Mouse (Mus musculus): ENCODE measurements around the gene Camta1. TPM values are rescaled to one million over a fixed set of nuclear protein-coding genes. Genes with fewer than 3 reads are reported as not detected.

Gene Camta1
- total and polyA plus RNA-seq, 2 experiments: 2.7 to 6.1 TPM

DNA sequence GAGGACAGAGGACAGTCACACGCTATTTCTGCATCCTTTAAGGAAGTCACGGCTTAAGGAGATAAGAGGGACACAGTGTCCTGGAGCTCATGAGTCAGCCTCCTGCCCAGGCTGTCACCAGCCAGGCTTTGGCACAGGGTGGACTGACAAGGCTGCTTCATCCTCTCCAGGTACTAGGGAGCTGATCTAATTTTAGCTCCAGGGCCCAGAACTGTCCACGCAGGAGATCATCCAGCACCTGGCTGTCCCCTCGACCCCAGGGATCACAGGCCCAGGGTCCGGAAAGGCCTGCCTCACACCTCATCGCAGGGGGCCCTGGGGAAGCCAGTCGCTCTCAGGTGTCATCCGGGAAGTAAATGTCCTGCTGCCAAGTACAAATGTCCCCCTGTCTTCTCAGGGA is 341.6 kb downstream of the Camta1 start:
- Histone ChIP-seq H3K36me3 (ENCODE audit: control insufficient read depth, insufficient read depth, low read length) (no peaks in the 10 kb centered on the region), H3K9ac (ENCODE audit: low read depth, low read length) (no peak overlapping the region), H3K27me3 (ENCODE audit: control insufficient read depth, insufficient read depth, low read length) (no peaks in the 10 kb centered on the region), H3K4me3 (ENCODE audit: insufficient read depth, low read depth, low read length) (no peak overlapping the region), H3K79me2 (ENCODE audit: control insufficient read depth, insufficient read depth, low read length) (no peaks in the 10 kb centered on the region), H3K4me1 (ENCODE audit: control insufficient read depth, insufficient read depth, low read length) (no peaks in the 10 kb centered on the region), H3K27ac (replicated peaks; ENCODE audit: insufficient read depth, low read depth, low read length) (no peak overlapping the region)
- 40% methylated on average over 8 of the region's 8 CpGs for WGBS
- TF ChIP-seq POLR2A (IDR thresholded peaks at IDR 0.05; ENCODE audit: extremely low read depth, insufficient read depth, low read length) (no peak), CTCF (IDR thresholded peaks at IDR 0.05; ENCODE audit: low read depth, low read length) (no peak)
- DNase-seq (ENCODE audit: extremely low read depth, low read depth, low spot score): no peak

DNA sequence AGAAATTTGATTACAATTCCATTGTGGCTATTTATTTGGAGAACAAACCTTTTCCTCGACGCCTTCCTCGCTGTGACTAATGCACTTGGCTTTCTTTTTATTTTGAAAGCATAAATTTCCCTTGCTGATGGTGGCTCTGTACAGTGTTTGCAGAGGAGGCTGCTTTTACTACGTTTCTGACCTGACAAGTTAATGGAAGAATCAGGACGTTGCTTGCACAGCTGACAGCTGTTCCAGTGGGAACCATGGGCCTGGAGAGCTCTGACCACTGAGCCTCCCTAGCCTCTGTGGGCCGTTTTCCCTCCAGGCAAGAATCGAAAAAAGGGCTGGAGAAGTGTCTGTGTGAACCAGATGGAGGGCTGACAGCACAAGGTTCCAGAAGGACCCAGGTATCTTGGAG is 342.7 kb downstream of the Camta1 start:
- no peak for TF ChIP-seq CTCF (IDR thresholded peaks at IDR 0.05; ENCODE audit: low read depth, low read length)
- TF ChIP-seq POLR2A (IDR thresholded peaks at IDR 0.05; ENCODE audit: extremely low read depth, insufficient read depth, low read length): no peak
- Histone ChIP-seq H3K36me3 (ENCODE audit: control insufficient read depth, insufficient read depth, low read length) (no peaks in the 10 kb centered on the region), H3K9ac (ENCODE audit: low read depth, low read length) (no peak overlapping the region)

GRCm38 (mm10) chr4:151516998-151517799 is 344.5 kb downstream of the Camta1 start:
- Histone ChIP-seq H3K4me1 (ENCODE audit: control insufficient read depth, insufficient read depth, low read length) (no peaks in the 10 kb centered on the region), H3K27ac (replicated peaks; ENCODE audit: insufficient read depth, low read depth, low read length) (no peak overlapping the region), H3K79me2 (ENCODE audit: control insufficient read depth, insufficient read depth, low read length) (no peaks in the 10 kb centered on the region), H3K27me3 (ENCODE audit: control insufficient read depth, insufficient read depth, low read length) (no peaks in the 10 kb centered on the region), H3K4me3 (ENCODE audit: insufficient read depth, low read depth, low read length) (no peak overlapping the region), H3K9ac (ENCODE audit: low read depth, low read length) (no peak overlapping the region), H3K36me3 (ENCODE audit: control insufficient read depth, insufficient read depth, low read length) (no peaks in the 10 kb centered on the region)
- 62% methylated on average over 11 of the region's 11 CpGs for WGBS
- TF ChIP-seq POLR2A (IDR thresholded peaks at IDR 0.05; ENCODE audit: extremely low read depth, insufficient read depth, low read length): no peak
- no peak for TF ChIP-seq CTCF (IDR thresholded peaks at IDR 0.05; ENCODE audit: low read depth, low read length)
- no peak for DNase-seq (ENCODE audit: extremely low read depth, low read depth, low spot score)

More for the DNA sequence above, 342.7 kb downstream of the Camta1 start:
- no peaks in the 10 kb centered on the region for H3K79me2 ChIP-seq (ENCODE audit: control insufficient read depth, insufficient read depth, low read length)
- WGBS: 72% methylated on average over 7 of the region's 7 CpGs
- H3K4me1 ChIP-seq (ENCODE audit: control insufficient read depth, insufficient read depth, low read length): no peaks in the 10 kb centered on the region
- H3K27ac ChIP-seq (replicated peaks; ENCODE audit: insufficient read depth, low read depth, low read length): no peak overlapping the region
- DNase-seq (ENCODE audit: extremely low read depth, low read depth, low spot score): no peak
- no peaks in the 10 kb centered on the region for H3K27me3 ChIP-seq (ENCODE audit: control insufficient read depth, insufficient read depth, low read length)
- no peak overlapping the region for H3K4me3 ChIP-seq (ENCODE audit: insufficient read depth, low read depth, low read length)

DNA sequence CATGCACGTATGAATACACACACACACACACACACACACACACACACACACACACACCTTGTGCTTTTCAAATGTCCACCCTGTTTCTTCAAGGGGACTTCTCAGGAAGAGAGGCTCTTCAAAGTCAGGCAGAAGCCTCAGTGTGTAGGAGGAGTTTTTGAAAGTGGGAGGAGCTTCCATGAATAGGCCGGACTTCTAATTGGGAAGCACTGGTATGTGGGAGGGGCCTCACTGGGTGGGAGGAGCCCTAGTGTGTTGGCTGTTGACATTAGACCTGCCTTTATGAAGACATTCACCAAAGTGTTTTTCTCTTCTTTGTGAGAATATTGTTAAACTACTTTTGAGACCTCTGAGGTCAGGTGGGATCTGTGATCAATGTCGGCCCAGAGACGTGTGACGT is 346.4 kb downstream of the Camta1 start:
- 89% methylated on average over 5 of the region's 5 CpGs for WGBS
- DNase-seq (ENCODE audit: extremely low read depth, low read depth, low spot score): no peak
- H3K27me3 ChIP-seq (ENCODE audit: control insufficient read depth, insufficient read depth, low read length): no peaks in the 10 kb centered on the region
- no peak overlapping the region for H3K9ac ChIP-seq (ENCODE audit: low read depth, low read length)
- TF ChIP-seq POLR2A (IDR thresholded peaks at IDR 0.05; ENCODE audit: extremely low read depth, insufficient read depth, low read length) (no peak), CTCF (IDR thresholded peaks at IDR 0.05; ENCODE audit: low read depth, low read length) (no peak)
- no peaks in the 10 kb centered on the region for H3K4me1 ChIP-seq (ENCODE audit: control insufficient read depth, insufficient read depth, low read length)
- H3K4me3 ChIP-seq (ENCODE audit: insufficient read depth, low read depth, low read length): no peak overlapping the region
- H3K27ac ChIP-seq (replicated peaks; ENCODE audit: insufficient read depth, low read depth, low read length): no peak overlapping the region
- H3K79me2 ChIP-seq (ENCODE audit: control insufficient read depth, insufficient read depth, low read length): no peaks in the 10 kb centered on the region
- no peaks in the 10 kb centered on the region for H3K36me3 ChIP-seq (ENCODE audit: control insufficient read depth, insufficient read depth, low read length)

- Histone ChIP-seq H3K27me3 (ENCODE audit: control insufficient read depth, insufficient read depth, low read length) (no peaks in the 10 kb centered on the region), H3K4me3 (ENCODE audit: insufficient read depth, low read depth, low read length) (no peak overlapping the region), H3K36me3 (ENCODE audit: control insufficient read depth, insufficient read depth, low read length) (no peaks in the 10 kb centered on the region), H3K79me2 (ENCODE audit: control insufficient read depth, insufficient read depth, low read length) (no peaks in the 10 kb centered on the region), H3K9ac (ENCODE audit: low read depth, low read length) (no peak overlapping the region), H3K4me1 (ENCODE audit: control insufficient read depth, insufficient read depth, low read length) (no peaks in the 10 kb centered on the region), H3K27ac (replicated peaks; ENCODE audit: insufficient read depth, low read depth, low read length) (no peak overlapping the region)
- TF ChIP-seq CTCF (IDR thresholded peaks at IDR 0.05; ENCODE audit: low read depth, low read length) (peak; percentile 24; the same call in 1 of the 2 replicates), POLR2A (IDR thresholded peaks at IDR 0.05; ENCODE audit: extremely low read depth, insufficient read depth, low read length) (no peak)
- 90% methylated on average over 4 of the region's 4 CpGs for WGBS
- no peak for DNase-seq (ENCODE audit: extremely low read depth, low read depth, low spot score)
Observed at GRCm38 (mm10) chr4:151511092-151511491, 350.6 kb downstream of the Camta1 start.

DNA sequence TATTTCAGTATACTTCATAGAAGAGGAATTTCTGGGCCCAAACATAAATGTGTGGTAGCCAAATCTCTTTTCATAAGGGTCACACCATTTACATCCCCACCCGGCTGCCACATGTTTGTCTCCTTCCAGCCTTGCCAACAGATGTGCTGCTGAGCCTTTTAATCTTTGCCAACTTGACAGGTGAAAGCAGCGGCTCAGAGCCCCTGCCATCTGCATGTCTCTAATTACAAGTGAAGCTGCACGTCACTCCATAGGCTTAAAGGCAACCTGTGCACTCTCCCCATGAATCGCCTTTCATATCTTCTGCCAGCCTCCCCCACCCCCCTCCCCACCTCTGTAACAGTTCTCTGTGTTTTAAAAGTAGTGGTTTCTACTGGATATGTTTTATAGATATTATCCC is 351.3 kb downstream of the Camta1 start:
- no peak for DNase-seq (ENCODE audit: extremely low read depth, low read depth, low spot score)
- Histone ChIP-seq H3K4me3 (ENCODE audit: insufficient read depth, low read depth, low read length) (no peak overlapping the region), H3K9ac (ENCODE audit: low read depth, low read length) (no peak overlapping the region), H3K27me3 (ENCODE audit: control insufficient read depth, insufficient read depth, low read length) (no peaks in the 10 kb centered on the region), H3K36me3 (ENCODE audit: control insufficient read depth, insufficient read depth, low read length) (no peaks in the 10 kb centered on the region), H3K4me1 (ENCODE audit: control insufficient read depth, insufficient read depth, low read length) (no peaks in the 10 kb centered on the region), H3K79me2 (ENCODE audit: control insufficient read depth, insufficient read depth, low read length) (no peaks in the 10 kb centered on the region), H3K27ac (replicated peaks; ENCODE audit: insufficient read depth, low read depth, low read length) (no peak overlapping the region)
- TF ChIP-seq POLR2A (IDR thresholded peaks at IDR 0.05; ENCODE audit: extremely low read depth, insufficient read depth, low read length) (no peak), CTCF (IDR thresholded peaks at IDR 0.05; ENCODE audit: low read depth, low read length) (no peak)
- WGBS: 80% methylated on average over 4 of the region's 4 CpGs

All from liver, adult 2 months (tissue).